Mouse (Mus musculus) adrenal gland, postnatal 36 days (tissue): ENCODE results near the gene Gm21411. TPM values are rescaled to one million over a fixed set of nuclear protein-coding genes. Genes with fewer than 3 reads are reported as not detected.
A peak's percentile ranks its signal among the peaks of the same experiment; 100 is the strongest.
"Not testable (repeated sequence)": the region's sequence is repeated elsewhere in the genome, so short reads cannot be mapped to it uniquely, and the experiment has no call there.

Source experiments
- DNase-seq, 2 experiments: peaks; one replicate each; pipeline ENCODE4 v3.0.0; 2021; ENCODE audit warnings: mixed read lengths in 1 of 2
- long read RNA-seq, 2 experiments: library from polyadenylated mRNA; stranded (forward); transcript quantifications; one replicate each; pipeline ENCODE4 v2.0.0; 2021; ENCODE audit warnings: borderline sequencing depth in 2 of 2
- total RNA-seq, 2 experiments: library from RNA; stranded (reverse); gene quantifications; 2 replicates each; pipeline ENCODE4 v1.2.3; 2021

Gm21411 gene
- not detected for total RNA-seq
- long read RNA-seq, experiment 1, result 0 reads
- long read RNA-seq, experiment 2, result 0 reads

DNA sequence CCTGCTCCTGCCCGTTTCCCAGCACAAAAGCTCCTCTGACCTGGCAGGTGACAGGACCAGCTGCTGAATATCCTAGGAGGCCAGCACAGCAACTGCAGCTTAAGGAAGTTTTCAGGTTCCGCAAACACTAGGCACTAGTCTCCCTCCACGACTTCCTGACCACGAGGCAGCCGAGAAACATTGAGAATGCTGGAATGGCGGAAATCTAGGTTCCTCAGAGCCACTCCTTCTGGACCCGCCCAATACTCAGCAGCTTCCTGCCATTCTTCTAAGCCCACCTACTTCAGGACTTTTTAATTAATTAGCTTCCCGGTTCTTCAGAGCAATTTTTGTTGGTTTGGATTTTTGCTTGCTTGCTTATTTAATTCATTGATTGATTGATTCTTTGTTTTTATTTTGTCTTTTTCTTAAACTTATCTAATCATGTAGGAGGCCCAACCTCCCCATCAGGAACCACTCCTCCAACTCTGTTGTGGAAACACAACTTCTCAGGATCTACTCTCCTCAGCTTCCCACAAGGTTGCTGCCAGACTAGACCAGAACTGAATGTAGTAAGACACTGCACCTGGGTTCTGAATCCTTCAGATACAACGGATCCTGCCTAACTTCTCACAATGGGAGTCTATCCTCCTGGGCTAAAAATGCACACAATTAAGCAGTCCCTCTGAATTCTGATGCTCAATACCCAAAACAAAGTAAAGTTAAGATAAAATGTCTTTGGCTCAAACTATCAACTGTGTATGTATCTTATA, at the start of gene Gm21411:
TSS of gene Gm21411 (minus strand) at position 205 of the 752 bp plus-strand sequence.
- not testable (repeated sequence) for DNase-seq

DNA sequence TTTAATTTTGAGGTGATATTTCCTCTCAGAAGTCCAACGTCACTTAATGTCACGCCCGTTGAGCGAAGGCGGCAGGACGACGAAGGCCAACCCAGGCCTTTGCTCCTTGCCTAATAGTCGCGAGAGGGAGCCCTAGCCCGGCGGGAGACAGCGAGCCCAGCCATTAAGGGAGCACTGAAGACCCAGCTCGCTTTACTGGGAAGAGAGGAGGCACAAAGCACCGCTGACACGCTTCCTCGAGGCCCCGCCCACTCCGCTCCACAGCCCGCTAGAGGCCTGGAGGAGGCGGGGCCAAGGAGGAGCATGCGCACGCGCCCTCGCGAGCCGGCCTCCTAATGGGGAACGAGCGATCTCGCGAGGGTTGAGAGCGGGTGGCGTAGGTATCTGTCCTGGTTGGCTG, 32.3 kb upstream of the Gm21411 start:
- not testable (repeated sequence) for DNase-seq

DNA sequence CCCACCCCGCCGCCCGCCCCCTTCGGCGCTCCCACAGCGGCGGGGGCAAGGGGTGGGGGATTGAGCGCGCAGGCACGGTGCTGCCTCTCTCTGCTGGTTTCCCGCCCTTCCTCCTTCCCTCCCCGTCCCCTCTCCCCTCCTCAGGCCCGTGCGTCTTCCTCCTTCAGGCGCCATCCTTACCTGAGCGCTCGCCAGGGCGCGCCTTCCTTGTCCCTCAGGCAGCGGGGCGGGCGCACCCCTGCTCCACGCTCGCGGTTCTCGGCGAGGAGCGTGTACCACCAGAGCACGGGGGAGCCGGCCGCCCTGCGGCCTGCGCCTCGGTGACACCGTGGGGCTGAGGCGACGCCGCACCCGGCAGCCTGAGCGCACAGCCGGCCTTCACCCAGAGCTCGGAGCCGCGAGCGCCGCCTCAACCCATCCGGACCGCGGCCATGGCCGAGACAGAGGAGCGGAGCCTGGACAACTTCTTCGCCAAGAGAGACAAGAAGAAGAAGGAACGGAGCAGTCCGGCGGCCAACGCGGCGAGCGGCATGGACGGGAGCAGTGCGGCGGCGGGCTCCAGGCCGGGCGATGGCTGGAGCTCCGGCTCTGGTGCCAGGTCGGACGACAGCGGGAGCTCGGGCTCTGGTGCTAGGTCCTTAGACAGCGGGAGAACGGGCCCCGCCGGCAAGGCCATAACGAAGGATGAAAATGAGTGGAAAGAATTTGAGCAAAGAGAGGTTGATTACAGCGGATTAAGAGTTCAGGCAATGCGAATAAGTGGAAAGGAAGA, 23.1 kb upstream of the Gm21411 start:
- DNase-seq, result peak in 1 of 2 experiments; percentile 7

DNA sequence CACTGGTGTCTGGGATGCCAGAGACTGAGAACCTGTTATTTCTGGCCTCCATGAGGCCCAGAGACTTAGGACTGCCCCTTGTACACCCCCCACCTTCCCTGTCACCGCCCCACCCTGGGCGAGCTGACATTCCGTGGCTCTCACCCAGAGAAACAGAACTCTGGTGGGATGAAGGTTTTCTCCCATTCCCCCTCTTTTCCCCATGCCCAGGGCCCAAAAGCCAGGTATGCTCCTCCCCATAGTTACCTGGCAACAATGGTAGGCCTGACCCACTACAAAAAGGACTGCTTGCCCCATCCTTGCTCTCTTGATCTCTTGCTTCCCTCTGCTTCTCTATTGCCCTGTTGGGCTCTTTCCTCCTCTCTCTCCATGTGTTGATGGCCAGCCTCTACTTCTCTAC, 5.8 kb upstream of the Gm21411 start:
- DNase-seq, result no peak

DNA sequence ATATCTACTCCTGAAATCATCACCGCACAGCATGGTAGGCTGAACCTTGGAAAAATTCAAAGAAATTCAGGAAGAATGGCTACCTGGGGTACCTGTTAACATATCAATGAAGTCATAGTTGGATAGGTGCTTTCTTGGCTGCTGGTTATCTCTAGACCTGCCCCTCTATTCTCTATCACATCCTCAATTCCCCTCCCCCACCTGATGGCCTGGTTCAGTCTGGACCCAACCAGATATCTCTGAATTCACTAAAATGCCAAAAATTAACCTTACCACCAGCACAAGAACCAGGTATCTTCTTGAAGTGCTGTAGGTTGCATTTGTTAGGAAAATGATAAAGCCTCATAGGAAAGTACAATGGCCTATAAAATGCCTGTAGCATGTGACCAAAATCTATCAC, 1.3 kb downstream of the Gm21411 start:
- not testable (repeated sequence) for DNase-seq

DNA sequence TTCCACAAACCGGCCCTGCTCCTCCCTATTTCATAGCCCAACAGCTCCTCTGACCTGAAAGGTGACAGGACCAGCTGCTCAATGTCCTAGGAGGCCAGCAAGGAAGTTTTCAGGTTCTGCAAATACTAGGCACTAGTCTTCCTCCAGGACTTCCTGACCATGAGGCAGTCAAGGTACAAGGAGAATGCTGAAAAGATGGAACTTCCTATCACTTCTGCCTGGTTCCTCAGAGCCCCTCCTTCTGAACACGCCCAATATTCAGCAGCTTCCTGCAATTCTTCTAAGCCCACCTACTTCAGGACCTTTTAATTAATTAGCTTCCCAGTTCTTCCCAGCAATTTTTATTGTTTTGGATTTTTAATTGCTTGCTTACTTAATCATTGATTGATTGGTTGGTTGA, 4.6 kb downstream of the Gm21411 start:
- DNase-seq, result not testable (repeated sequence)

DNA sequence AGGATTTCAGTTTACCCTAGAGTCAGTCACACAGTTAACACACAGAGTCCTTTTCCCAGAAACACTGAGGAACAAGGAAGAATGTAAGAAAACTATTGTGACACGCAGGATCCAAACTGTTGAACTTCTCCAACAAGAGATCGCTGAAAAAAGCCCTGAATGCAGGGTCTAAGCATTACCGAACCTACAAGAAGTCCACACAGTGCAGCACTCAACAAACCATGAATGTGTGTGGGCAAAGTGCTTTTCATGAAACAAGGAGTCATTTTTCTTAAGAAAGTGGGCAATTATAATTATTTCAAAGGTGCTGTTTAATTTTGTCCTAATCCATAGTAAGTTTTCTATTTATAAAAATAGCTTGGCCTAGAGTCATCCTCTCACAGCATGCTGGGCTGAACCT, 6.3 kb downstream of the Gm21411 start:
- not testable (repeated sequence) for DNase-seq

Other genes starting within 250 kb of the Gm21411 start
- gene Zfp989, start 62.4 kb upstream of the Gm21411 start, total RNA-seq, result not detected
- gene Rex2, start 112.3 kb upstream of the Gm21411 start, total RNA-seq, result under 1 TPM; 0.43 to 0.79 TPM
- gene Zfp991, start 222.4 kb upstream of the Gm21411 start, total RNA-seq, result 10 to 100 TPM in 1 of 2 experiments, 1 to 10 TPM in 1; 6.4 to 10.3 TPM